Mouse (Mus musculus): ENCODE measurements around the gene Slc16a1.

GRCm38 (mm10) chr3:104638403-104638779, at the start of gene Slc16a1:
- peak; percentile 99 for TF ChIP-seq POLR2A (IDR thresholded peaks at IDR 0.05; ENCODE audit: borderline replicate concordance, control insufficient read depth, low read depth, low read length)
- no peak for TF ChIP-seq CTCF (IDR thresholded peaks at IDR 0.05; ENCODE audit: control insufficient read depth, insufficient read depth, low read length)

Measured in bone marrow, adult 2 months (tissue).